Mouse (Mus musculus): ENCODE data around the gene Pla1a.

Pla1a gene

DNA sequence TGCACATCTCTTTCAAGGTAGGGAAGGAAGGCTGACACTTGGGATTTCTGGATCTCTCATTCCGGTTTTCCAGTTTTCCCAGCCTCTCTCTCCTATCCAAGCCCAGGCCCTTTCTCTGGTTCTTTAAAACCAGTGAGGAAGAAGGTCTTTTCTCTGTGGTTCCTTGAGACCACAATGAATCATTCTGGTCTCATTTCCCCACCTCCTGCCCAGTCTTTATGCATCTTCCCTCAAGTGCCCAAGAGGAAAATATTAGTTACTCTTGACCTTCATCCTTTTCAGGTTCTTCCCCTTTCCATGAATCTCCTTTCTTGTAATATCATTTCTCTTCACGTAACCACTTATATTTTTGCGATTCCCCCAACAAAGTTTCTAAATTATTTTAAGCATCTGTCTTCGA is 47.2 kb downstream of the Pla1a start:
- DNase-seq, result no peak

- DNase-seq, result no peak
Observed at GRCm38 (mm10) chr16:38385184-38385634, 47.7 kb downstream of the Pla1a start.

DNA sequence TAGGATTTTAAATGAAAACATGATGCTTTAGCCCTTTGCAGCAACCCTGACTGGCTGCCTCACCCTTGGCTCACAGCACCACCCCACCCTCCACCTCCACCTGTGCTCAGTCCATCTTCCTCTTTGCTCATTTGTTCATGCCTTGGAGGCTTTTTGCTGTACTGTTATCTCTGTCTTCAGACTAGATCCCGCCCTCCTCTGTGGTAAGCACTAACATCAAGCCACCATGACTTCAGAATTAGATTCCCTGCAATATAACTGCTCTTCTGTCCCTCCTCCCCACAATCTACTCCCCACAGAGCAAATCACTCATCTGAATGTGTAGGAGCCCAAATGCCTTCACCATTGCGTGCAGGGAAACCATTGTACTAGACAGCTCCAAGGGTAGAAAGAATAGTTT is 49.3 kb downstream of the Pla1a start:
- no peak for DNase-seq

DNA sequence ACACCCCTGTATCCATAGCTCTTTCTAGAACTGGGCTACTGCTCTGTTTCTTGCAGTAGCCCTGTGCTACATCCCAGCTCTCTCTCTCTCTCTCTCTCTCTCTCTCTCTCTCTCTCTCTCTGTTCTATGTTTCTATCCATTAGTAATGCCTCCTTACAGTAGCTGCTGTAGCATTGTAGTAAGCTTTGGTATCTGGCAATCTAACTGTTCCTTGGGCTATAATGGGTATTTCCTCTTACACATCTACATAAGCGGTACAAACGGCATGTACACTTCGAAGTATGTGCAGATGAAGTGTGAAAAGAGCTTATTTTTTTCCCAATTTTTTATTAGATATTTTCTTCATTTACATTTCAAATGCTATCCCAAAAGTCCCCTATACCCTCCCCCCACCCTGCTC is 53.0 kb downstream of the Pla1a start:
- no peak for DNase-seq

- DNase-seq, result no peak
Observed at GRCm38 (mm10) chr16:38379493-38379892, 53.5 kb downstream of the Pla1a start.

DNA sequence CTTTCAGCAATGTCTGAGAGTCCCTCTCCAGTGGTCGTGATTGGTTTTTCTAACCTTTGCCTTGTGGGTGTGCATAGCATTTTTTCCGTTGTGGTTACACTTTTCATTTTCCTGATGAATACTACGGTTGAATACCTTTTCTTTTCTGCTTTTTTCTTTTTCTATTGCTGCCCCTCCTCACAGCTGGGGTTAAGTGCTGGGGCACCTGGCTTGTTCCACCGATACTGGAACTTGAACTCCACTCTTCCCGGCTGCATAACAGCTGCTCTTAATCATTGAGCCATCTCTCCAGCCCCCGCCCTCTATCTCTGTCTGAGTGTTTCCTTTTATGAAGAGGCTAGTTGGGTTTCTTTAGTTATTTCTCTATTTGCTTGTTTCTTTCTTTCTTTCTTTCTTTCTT is 53.9 kb downstream of the Pla1a start:
- DNase-seq, result no peak

GRCm38 (mm10) chr16:38378591-38378990 is 54.4 kb downstream of the Pla1a start:
- DNase-seq, result no peak

- no peak for DNase-seq
Observed at GRCm38 (mm10) chr16:38377546-38377945, 55.4 kb downstream of the Pla1a start.

- peak; percentile 27 for DNase-seq
Observed at GRCm38 (mm10) chr16:38376841-38377249, 56.1 kb downstream of the Pla1a start.

GRCm38 (mm10) chr16:38376163-38376840 is 56.6 kb downstream of the Pla1a start:
- DNase-seq, result peak; percentile 67

- no peak for DNase-seq
Observed at GRCm38 (mm10) chr16:38375182-38375581, 57.8 kb downstream of the Pla1a start.

DNA sequence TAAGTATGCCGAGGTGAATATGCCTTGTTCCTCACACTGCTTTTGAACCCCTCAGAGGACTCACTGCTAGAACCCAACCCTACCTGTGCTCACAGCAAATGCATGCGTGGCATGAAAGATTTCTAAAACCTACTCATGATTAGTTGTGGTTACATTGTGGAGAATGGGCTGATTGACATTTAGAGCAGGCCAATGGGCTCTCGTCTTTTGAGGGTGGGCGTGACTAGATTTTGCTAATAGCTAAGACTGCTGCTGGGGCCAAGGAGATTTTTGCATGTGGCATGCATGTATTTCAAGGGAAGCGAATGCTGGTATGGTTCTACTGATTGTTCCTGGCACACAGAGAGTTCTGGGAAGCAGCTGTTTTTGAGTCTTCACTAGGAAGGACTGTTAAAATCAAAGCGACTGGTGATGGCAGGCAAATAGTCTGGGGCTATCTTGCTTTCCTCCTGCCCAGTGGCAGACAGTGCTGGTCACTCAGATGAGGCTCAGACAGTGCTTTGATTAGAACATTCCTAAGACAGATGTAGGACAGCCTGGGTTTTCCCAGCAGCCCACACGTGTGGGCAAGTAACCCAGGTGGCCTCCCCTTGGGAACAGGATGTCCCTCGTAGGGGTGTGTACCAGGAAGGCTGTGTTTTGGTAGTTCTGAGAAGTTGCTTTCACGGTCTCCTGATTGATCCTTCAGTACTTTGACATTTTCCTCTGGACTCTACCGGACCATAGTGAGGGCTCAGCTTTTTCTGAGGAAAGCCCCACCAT is 58.4 kb downstream of the Pla1a start:
- DNase-seq, result no peak

DNA sequence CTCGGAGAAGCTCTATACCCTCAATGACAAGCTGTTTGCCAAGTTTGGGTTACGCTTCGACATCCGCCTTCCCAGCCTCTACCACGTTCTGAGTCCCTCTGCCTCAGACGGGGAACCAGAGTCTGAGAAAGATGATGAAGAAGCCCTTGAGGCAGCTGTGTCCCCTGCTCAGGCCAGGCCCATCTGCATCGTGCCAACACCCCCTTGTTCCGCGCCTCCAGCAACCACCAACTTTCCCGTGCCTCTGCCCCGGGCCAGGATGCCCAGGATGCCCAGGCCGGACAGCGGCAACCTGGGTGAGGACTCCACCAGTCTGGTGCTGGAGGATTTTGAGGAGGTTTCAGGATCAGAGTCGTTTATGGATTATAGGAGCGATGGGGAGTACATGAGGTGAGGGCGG is 59.0 kb downstream of the Pla1a start:
- no peak for DNase-seq

DNA sequence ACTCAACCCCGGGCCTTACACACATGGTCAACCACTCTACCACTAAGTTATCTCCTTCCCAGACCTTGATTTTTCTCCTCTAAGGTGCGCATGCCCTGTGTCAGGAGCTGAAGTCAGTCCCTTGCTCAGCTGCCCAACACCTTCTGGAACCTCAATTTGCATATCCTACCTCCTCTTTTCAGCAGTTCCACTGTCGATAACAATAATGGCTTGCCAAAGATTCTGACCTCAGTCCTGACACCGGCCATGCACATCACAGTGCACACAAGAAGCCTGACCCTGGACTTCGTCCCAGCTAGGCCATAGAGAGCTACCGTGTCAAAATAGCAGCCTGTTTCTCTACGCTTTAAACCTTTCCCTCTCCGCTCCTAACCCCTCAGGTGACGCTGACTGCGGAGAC is 59.5 kb downstream of the Pla1a start:
- no peak for DNase-seq

GRCm38 (mm10) chr16:38372876-38373275 is 60.1 kb downstream of the Pla1a start:
- no peak for DNase-seq

DNA sequence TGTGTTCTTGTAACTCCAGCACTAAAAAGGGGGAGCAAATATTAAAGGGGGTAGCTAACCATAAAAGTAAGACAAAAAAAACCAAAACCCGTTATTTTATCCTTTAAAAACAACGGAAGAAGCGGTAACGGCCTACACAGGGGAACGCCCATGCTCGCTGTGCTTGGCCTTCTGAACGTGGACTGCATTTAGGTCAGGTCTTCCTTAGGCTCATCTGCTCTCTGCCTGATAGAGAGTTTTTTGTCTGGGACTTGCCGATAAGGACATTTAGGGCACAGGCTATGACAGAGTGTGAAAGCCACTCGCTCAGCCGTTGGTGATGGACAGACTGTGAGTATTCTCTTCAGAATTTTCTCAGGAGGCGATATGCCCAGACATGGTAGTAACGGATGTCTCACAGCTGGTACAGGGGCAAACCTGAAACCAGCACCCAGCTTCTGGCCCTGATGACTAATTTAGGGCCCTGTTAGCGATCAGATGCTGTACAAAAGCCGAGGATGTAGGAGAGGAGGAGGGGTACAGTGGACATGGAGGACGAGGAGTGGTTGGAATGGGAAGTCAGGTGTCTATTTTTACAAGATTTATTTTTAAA is 61.1 kb downstream of the Pla1a start:
- no peak for DNase-seq

- no peak for DNase-seq
Observed at GRCm38 (mm10) chr16:38370633-38371374, 62.1 kb downstream of the Pla1a start.

DNA sequence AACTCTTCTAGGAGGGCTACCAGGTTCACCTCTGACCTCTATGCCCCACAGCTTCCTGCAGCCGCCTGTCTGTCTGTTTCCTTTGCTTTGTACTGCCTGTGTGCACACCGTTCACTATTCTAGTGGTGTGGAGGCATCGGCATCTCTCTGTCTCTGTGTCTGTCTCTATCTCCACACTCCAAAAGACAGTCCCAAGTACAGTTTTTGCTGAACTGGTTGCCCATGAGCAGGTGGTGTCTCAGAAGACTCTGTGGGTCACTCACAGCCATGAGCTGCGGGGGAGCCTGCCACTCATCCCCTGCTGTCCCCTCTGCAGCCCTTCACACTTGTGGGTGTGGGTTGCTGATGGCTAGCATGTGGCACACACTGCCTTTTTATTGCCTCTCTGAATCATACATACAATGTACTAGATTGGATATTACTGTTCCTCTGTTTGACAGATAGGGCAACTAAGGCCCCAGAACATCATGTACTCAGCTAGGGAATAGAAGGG is 62.9 kb downstream of the Pla1a start:
- DNase-seq, result no peak

DNA sequence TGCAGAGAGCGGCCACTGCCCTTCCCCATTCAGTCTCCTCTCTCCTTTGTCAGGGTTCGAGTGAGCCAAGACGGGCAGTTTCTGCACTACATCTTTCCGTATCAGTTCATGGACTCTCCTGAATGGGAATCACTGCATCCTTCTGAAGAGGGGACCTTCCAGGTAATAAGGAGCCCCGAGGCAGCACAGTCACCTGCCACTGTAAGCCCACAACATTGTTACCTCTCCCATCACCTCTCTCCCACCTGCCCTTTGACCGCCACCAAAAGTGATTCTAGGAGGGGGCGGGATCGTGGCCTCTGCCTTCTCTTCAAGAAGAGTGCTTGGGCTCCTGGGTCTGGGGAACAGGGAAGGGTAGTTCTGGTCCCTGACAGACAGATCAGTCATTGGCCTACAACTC is 63.5 kb downstream of the Pla1a start:
- no peak for DNase-seq

GRCm38 (mm10) chr16:38369000-38369399 is 63.9 kb downstream of the Pla1a start:
- DNase-seq, result no peak

DNA sequence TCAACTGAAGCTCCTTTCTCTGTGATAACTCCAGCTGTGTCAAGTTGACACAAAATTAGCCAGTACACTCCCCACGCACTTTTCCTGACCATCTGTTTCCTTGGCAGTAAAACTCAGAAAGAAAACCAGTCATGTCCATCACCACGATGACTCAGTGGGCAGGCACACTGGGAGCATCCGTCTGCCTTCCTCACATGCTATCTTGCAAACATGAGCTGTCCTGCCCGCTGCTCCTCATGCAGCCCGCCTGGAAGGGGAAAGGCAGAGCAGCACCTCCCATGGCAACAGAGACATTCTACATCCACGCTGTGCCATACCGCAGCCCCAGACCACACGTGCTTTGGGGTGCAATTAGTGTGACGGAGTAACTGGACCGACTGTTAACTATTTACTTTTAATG is 64.6 kb downstream of the Pla1a start:
- DNase-seq, result no peak

DNA sequence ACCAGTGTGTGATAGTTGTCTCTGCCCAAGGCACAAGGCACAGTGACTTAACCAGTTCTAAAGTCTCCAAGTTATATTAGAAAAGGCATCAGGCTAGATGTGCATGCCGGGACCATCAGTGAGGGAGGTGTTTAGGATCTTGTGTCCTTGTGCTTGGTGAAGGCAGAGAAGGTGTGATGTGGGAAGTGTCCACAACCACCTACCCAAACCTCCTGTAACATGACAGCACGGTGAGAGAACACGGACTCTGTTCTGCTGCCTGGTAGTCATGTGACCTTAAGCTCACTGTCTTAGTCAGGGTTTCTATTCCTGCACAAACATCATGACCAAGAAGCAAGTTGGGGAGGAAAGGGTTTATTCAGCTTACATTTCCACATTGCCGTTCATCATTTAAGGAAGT is 66.7 kb downstream of the Pla1a start:
- DNase-seq, result no peak

- DNase-seq, result no peak
Observed at GRCm38 (mm10) chr16:38365390-38365789, 67.6 kb downstream of the Pla1a start.
